Mouse (Mus musculus): ENCODE results near the gene Nlrp4f. TPM values are rescaled to one million over a fixed set of nuclear protein-coding genes. Genes with fewer than 3 reads are reported as not detected.

Gene Nlrp4f
- polyA plus RNA-seq, 1 experiment from 2014 or later: not detected

Other genes with a start within 250 kb of the Nlrp4f start
- not detected in 2 replicates for gene Spata31d1c, start 172.9 kb downstream of the Nlrp4f start, polyA plus RNA-seq (2014; fragmentation: Nextera tagmentation; extraction: Ambion mirVana)
- not detected in 2 replicates for gene Prss47, start 153.2 kb downstream of the Nlrp4f start, polyA plus RNA-seq (2014; fragmentation: Nextera tagmentation; extraction: Ambion mirVana)
- 58.6 and 67.2 TPM in 2 replicates for gene Mfsd14b, start 93.0 kb downstream of the Nlrp4f start, polyA plus RNA-seq (2014; fragmentation: Nextera tagmentation; extraction: Ambion mirVana)
- gene Olfr465-ps1, start 67.9 kb downstream of the Nlrp4f start, polyA plus RNA-seq (2014; fragmentation: Nextera tagmentation; extraction: Ambion mirVana): 0.14 TPM in 1 of 2 replicates, not detected in the other
- gene Olfr466, start 55.7 kb downstream of the Nlrp4f start, polyA plus RNA-seq (2014; fragmentation: Nextera tagmentation; extraction: Ambion mirVana): not detected in 2 replicates
- not detected in 2 replicates for gene Gm10775, start 53.6 kb upstream of the Nlrp4f start, polyA plus RNA-seq (2014; fragmentation: Nextera tagmentation; extraction: Ambion mirVana)
- gene Zfp369, start 72.8 kb upstream of the Nlrp4f start, polyA plus RNA-seq (2014; fragmentation: Nextera tagmentation; extraction: Ambion mirVana): 15.9 and 16.7 TPM in 2 replicates

Data from embryonic facial prominence, embryonic 14.5 days (tissue).